Mouse (Mus musculus) liver, embryonic 16.5 days (tissue): Measurements from ENCODE around the gene Apoc1. TPM values are rescaled to one million over a fixed set of nuclear protein-coding genes. Genes with fewer than 3 reads are reported as not detected.
A peak's percentile ranks its signal among the peaks of the same experiment; 100 is the strongest.

Experiments
- ATAC-seq: fragments of 200-750 bp; cut with Nextera tagmentation; 2 replicates; pipeline ENCODE4 v1.8.0; 2017; ENCODE audit warnings: low read depth, mild to moderate bottlenecking, moderate number of reproducible peaks, moderate library complexity
- H3K27ac ChIP-seq: fragments of 300-500 bp; sonication (generic); 2 replicates; pipeline ENCODE4 v1.5.1; 2014; ENCODE audit warnings: mild to moderate bottlenecking, low read length
- H3K27me3 ChIP-seq: fragments of 300-500 bp; sonication (generic); 2 replicates; pipeline ENCODE4 v1.6.1; 2014; ENCODE audit warnings: low read depth, low read length, mixed read lengths; ENCODE audit not compliant: control insufficient read depth, insufficient read depth
- H3K36me3 ChIP-seq: fragments of 300-500 bp; sonication (generic); 2 replicates; pipeline ENCODE4 v1.6.1; 2014; ENCODE audit warnings: mild to moderate bottlenecking; ENCODE audit not compliant: control insufficient read depth, insufficient read depth
- H3K4me1 ChIP-seq: fragments of 300-500 bp; sonication (generic); 2 replicates; pipeline ENCODE4 v1.6.1; 2014; ENCODE audit warnings: low read depth, low read length, mixed read lengths; ENCODE audit not compliant: control insufficient read depth
- H3K4me2 ChIP-seq: fragments of 300-500 bp; sonication (generic); 2 replicates; pipeline ENCODE4 v1.6.1; 2014; ENCODE audit warnings: low read depth, low read length, mixed read lengths
- H3K4me3 ChIP-seq: fragments of 300-500 bp; sonication (generic); 2 replicates; pipeline ENCODE4 v1.5.1; 2014; ENCODE audit warnings: low read depth, mild to moderate bottlenecking, low read length
- H3K9ac ChIP-seq: fragments of 300-500 bp; sonication (generic); 2 replicates; pipeline ENCODE4 v1.6.1; 2014; ENCODE audit warnings: low read depth, low read length
- H3K9me3 ChIP-seq: fragments of 300-500 bp; sonication (generic); replicated peaks from 2 replicates; pipeline ENCODE4 v1.6.1; 2016; ENCODE audit warnings: low read length; ENCODE audit not compliant: control insufficient read depth
- WGBS: fragments of 180-500 bp; shearing (Covaris S2); extraction: QIAGEN DNeasy Blood & Tissue Kit; methylation state at CpG from one replicate; pipeline ENCODE4 v1.1.7; 2014; ENCODE audit not compliant: insufficient replicate concordance; 5-methylcytosine and 5-hydroxymethylcytosine counted together
- polyA plus RNA-seq: library from polyadenylated mRNA; unstranded; fragments of >200 nt; fragmentation: Nextera tagmentation; extraction: Ambion mirVana; gene quantifications from 2 replicates; pipeline ENCODE4 v1.2.1, GENCODE M21; 2015

The Apoc1 gene
- polyA plus RNA-seq, 1 experiment from 2014 or later = 984 TPM

GRCm38 (mm10) chr7:19651063-19651786 is 41.2 kb downstream of the Apoc1 start:
- Histone ChIP-seq H3K9ac (no peak overlapping the region), H3K4me1 (peaks cover 10% of the 10 kb centered on the region), H3K27me3 (no peaks in the 10 kb centered on the region), H3K27ac (peak overlapping the region; percentile 12; the same call in 1 of the 2 replicates), H3K36me3 (peaks cover 20% of the 10 kb centered on the region), H3K9me3 (no peaks in the 10 kb centered on the region), H3K4me2 (peak overlapping the region; percentile 11; the same call in 1 of the 2 replicates), H3K4me3 (no peak overlapping the region)
- peak; percentile 50; the same call in 1 of the 2 replicates for ATAC-seq
- WGBS = 48% methylated on average over 6 of the region's 6 CpGs

- Histone ChIP-seq H3K4me2 (no peak overlapping the region), H3K9me3 (no peaks in the 10 kb centered on the region), H3K27me3 (no peaks in the 10 kb centered on the region), H3K27ac (no peak overlapping the region), H3K4me1 (no peaks in the 10 kb centered on the region), H3K36me3 (peaks cover 47% of the 10 kb centered on the region), H3K9ac (no peak overlapping the region), H3K4me3 (no peak overlapping the region)
- ATAC-seq = no peak
- 76% methylated on average over 4 of the region's 4 CpGs for WGBS
Observed at GRCm38 (mm10) chr7:19641223-19641622, 51.2 kb downstream of the Apoc1 start.

Other genes starting within 250 kb of the Apoc1 start
- gene Mark4, start 233.8 kb downstream of the Apoc1 start, polyA plus RNA-seq = 0.99 and 1.3 TPM in 2 replicates
- gene Exoc3l2, start 229.3 kb downstream of the Apoc1 start, polyA plus RNA-seq = 0.54 and 0.55 TPM in 2 replicates
- 0.65 and 0.72 TPM in 2 replicates for gene Bloc1s3, start 184.3 kb downstream of the Apoc1 start, polyA plus RNA-seq
- 37.2 and 37.4 TPM in 2 replicates for gene Trappc6a, start 184.3 kb downstream of the Apoc1 start, polyA plus RNA-seq
- not detected in 2 replicates for gene Nkpd1, start 174.8 kb downstream of the Apoc1 start, polyA plus RNA-seq
- 9.5 and 11.3 TPM in 2 replicates for gene Ppp1r37, start 129.6 kb downstream of the Apoc1 start, polyA plus RNA-seq
- gene Zfp296, start 115.4 kb downstream of the Apoc1 start, polyA plus RNA-seq = 0.48 and 0.59 TPM in 2 replicates
- 71.1 and 74.2 TPM in 2 replicates for gene Gemin7, start 115.1 kb downstream of the Apoc1 start, polyA plus RNA-seq
- 9.4 and 11.4 TPM in 2 replicates for gene Clasrp, start 88.2 kb downstream of the Apoc1 start, polyA plus RNA-seq
- gene Relb, start 63.2 kb downstream of the Apoc1 start, polyA plus RNA-seq = 1.5 and 1.7 TPM in 2 replicates
- 36.2 and 42.7 TPM in 2 replicates for gene Clptm1, start 27.6 kb downstream of the Apoc1 start, polyA plus RNA-seq
- 1,344 and 1,420 TPM in 2 replicates for gene Apoc2, start 14.7 kb downstream of the Apoc1 start, polyA plus RNA-seq
- gene Gm44805, start 11.2 kb downstream of the Apoc1 start, polyA plus RNA-seq = 20.6 and 35.3 TPM in 2 replicates
- gene Apoc4, start 11.2 kb downstream of the Apoc1 start, polyA plus RNA-seq = 405 and 488 TPM in 2 replicates
- 3,720 and 4,229 TPM in 2 replicates for gene Apoe, start 6.5 kb upstream of the Apoc1 start, polyA plus RNA-seq
- gene Tomm40, start 22.8 kb upstream of the Apoc1 start, polyA plus RNA-seq = 47.3 and 51.8 TPM in 2 replicates
- gene Nectin2, start 57.8 kb upstream of the Apoc1 start, polyA plus RNA-seq = 12.9 and 15.8 TPM in 2 replicates
- gene Bcam, start 78.4 kb upstream of the Apoc1 start, polyA plus RNA-seq = 7.4 and 9.7 TPM in 2 replicates
- 4.7 and 5.4 TPM in 2 replicates for gene Cblc, start 104.1 kb upstream of the Apoc1 start, polyA plus RNA-seq
- 4.1 and 4.4 TPM in 2 replicates for gene Bcl3, start 130.1 kb upstream of the Apoc1 start, polyA plus RNA-seq
- gene Gm19345, start 159.3 kb upstream of the Apoc1 start, polyA plus RNA-seq = 0.08 TPM in 1 of 2 replicates, not detected in the other
- not detected in 2 replicates for gene Ceacam16, start 168.6 kb upstream of the Apoc1 start, polyA plus RNA-seq
- not detected in 2 replicates for gene Ceacam19, start 195.3 kb upstream of the Apoc1 start, polyA plus RNA-seq
- gene Pvr, start 228.5 kb upstream of the Apoc1 start, polyA plus RNA-seq = 3.4 and 3.6 TPM in 2 replicates